Mouse (Mus musculus) kidney, adult 2 months (tissue): ENCODE results near the gene Mitf.

ENCODE experiments used
- CTCF ChIP-seq: fragments of 200-500 bp; conservative IDR thresholded peaks from 2 replicates; pipeline ENCODE4 v1.5.1; 2011; ENCODE audit warnings: low read depth, mild to moderate bottlenecking, control low read depth, low read length, moderate library complexity, mixed read lengths; ENCODE audit not compliant: insufficient read depth, insufficient read length
- POLR2A ChIP-seq: fragments of 200-500 bp; IDR thresholded peaks from one replicate; pipeline ENCODE4 v1.6.1; 2011; ENCODE audit warnings: low read depth, low read length, control low read depth

DNA sequence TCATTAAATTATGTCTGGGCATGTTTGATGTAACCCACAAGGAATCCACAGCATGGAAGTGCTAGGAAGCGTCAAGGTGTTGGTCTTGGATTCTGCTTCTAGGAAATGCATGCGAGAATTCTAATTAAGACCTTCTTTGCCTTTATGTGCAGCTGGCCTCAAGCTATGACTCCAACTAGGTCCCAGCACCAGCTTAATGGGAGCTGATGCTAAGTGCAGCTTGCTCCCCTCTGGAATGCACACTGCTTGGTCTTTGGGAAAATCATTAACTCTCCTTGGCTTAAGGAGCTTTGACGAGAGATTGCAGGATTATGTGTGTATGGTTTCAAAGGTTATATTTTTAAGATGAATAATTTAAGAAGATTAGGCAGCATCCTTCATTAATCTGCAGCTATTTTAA lies 81.7 kb downstream of the Mitf start:
- TF ChIP-seq CTCF (no peak), POLR2A (no peak)
